Mouse (Mus musculus): ENCODE results near the gene Top2b. TPM values are rescaled to one million over a fixed set of nuclear protein-coding genes. Genes with fewer than 3 reads are reported as not detected.
A peak's percentile ranks its signal among the peaks of the same experiment; 100 is the strongest.

The Top2b gene
- polyA plus RNA-seq, 1 experiment from 2014 or later, result 36.9 TPM

GRCm38 (mm10) chr14:16364161-16364831, 683 bp upstream of the Top2b start:
- peak; percentile 54 for ATAC-seq
- H3K36me3 ChIP-seq, result no peaks in the 10 kb centered on the region
- peak overlapping the region; percentile 97 for H3K9ac ChIP-seq
- H3K27ac ChIP-seq, result peak overlapping the region; percentile 95
- H3K27me3 ChIP-seq (replicated peaks), result no peaks in the 10 kb centered on the region
- WGBS (ENCODE audit: insufficient replicate concordance), result under 1% methylated on average over 25 of the region's 32 CpGs
- H3K4me1 ChIP-seq, result peaks cover 41% of the 10 kb centered on the region
- peak overlapping the region; percentile 96 for H3K4me2 ChIP-seq
- H3K9me3 ChIP-seq (replicated peaks), result no peaks in the 10 kb centered on the region
- H3K4me3 ChIP-seq, result peak overlapping the region; percentile 89

GRCm38 (mm10) chr14:16365362-16366173, 589 bp downstream of the Top2b start:
- Histone ChIP-seq H3K4me1 (peaks cover 42% of the 10 kb centered on the region), H3K4me2 (peak overlapping the region; percentile 79), H3K27ac (peak overlapping the region; percentile 95), H3K36me3 (peaks cover 8% of the 10 kb centered on the region), H3K9ac (peak overlapping the region; percentile 97), H3K4me3 (peak overlapping the region; percentile 89), H3K27me3 (replicated peaks) (no peaks in the 10 kb centered on the region), H3K9me3 (replicated peaks) (no peaks in the 10 kb centered on the region)
- ATAC-seq, result peak; percentile 70
- WGBS (ENCODE audit: insufficient replicate concordance), result 1% methylated on average over 87 of the region's 87 CpGs

- Histone ChIP-seq H3K27me3 (replicated peaks) (no peaks in the 10 kb centered on the region), H3K4me2 (peak overlapping the region; percentile 79), H3K9me3 (replicated peaks) (no peaks in the 10 kb centered on the region), H3K36me3 (peaks cover 11% of the 10 kb centered on the region), H3K9ac (peak overlapping the region; percentile 97), H3K4me3 (peak overlapping the region; percentile 89), H3K4me1 (peaks cover 46% of the 10 kb centered on the region), H3K27ac (peak overlapping the region; percentile 95)
- peak; percentile 22 for ATAC-seq
- WGBS (ENCODE audit: insufficient replicate concordance), result 7% methylated on average over 16 of the region's 16 CpGs
Observed at GRCm38 (mm10) chr14:16366174-16366889, 1.4 kb downstream of the Top2b start.

GRCm38 (mm10) chr14:16366986-16367385, 2.0 kb downstream of the Top2b start:
- H3K9ac ChIP-seq, result peak overlapping the region; percentile 97
- H3K27me3 ChIP-seq (replicated peaks), result no peaks in the 10 kb centered on the region
- peak overlapping the region; percentile 79 for H3K4me2 ChIP-seq
- peaks cover 52% of the 10 kb centered on the region for H3K4me1 ChIP-seq
- H3K36me3 ChIP-seq, result peaks cover 11% of the 10 kb centered on the region
- no peaks in the 10 kb centered on the region for H3K9me3 ChIP-seq (replicated peaks)
- ATAC-seq, result no peak
- peak overlapping the region; percentile 89 for H3K4me3 ChIP-seq
- peak overlapping the region; percentile 95 for H3K27ac ChIP-seq
- 41% methylated on average over 2 of the region's 2 CpGs for WGBS (ENCODE audit: insufficient replicate concordance)

GRCm38 (mm10) chr14:16372761-16373160, 7.8 kb downstream of the Top2b start:
- H3K9me3 ChIP-seq (replicated peaks), result no peaks in the 10 kb centered on the region
- ATAC-seq, result peak; percentile 36
- H3K27me3 ChIP-seq (replicated peaks), result no peaks in the 10 kb centered on the region
- H3K9ac ChIP-seq, result 0 out of 2 replicates have a peak overlapping the region, but pooled peaks have one; percentile 12
- peak overlapping the region; percentile 47 for H3K4me2 ChIP-seq
- peaks cover 17% of the 10 kb centered on the region for H3K36me3 ChIP-seq
- no peak overlapping the region for H3K4me3 ChIP-seq
- H3K27ac ChIP-seq, result peak overlapping the region; percentile 70
- peaks cover 55% of the 10 kb centered on the region for H3K4me1 ChIP-seq

- peak overlapping the region; percentile 70 for H3K27ac ChIP-seq
- H3K4me3 ChIP-seq, result no peak overlapping the region
- H3K27me3 ChIP-seq (replicated peaks), result no peaks in the 10 kb centered on the region
- H3K4me2 ChIP-seq, result peak overlapping the region; percentile 47
- H3K36me3 ChIP-seq, result peaks cover 17% of the 10 kb centered on the region
- 0 out of 2 replicates have a peak overlapping the region, but pooled peaks have one; percentile 22 for H3K9ac ChIP-seq
- no peaks in the 10 kb centered on the region for H3K9me3 ChIP-seq (replicated peaks)
- peak; percentile 89 for ATAC-seq
- peaks cover 56% of the 10 kb centered on the region for H3K4me1 ChIP-seq
Observed at GRCm38 (mm10) chr14:16373190-16373589, 8.2 kb downstream of the Top2b start.

- Histone ChIP-seq H3K9me3 (replicated peaks) (no peaks in the 10 kb centered on the region), H3K4me3 (no peak overlapping the region), H3K4me2 (0 out of 2 replicates have a peak overlapping the region, but pooled peaks have one; percentile 16), H3K36me3 (peaks cover 10% of the 10 kb centered on the region; the same call in 1 of the 2 replicates), H3K27me3 (replicated peaks) (no peaks in the 10 kb centered on the region), H3K9ac (peak overlapping the region; percentile 35; the same call in 1 of the 2 replicates), H3K27ac (no peak overlapping the region), H3K4me1 (peaks cover 38% of the 10 kb centered on the region)
- WGBS (ENCODE audit: insufficient replicate concordance), result 11% methylated on average over 2 of the region's 2 CpGs
- peak; percentile 77 for ATAC-seq
Observed at GRCm38 (mm10) chr14:16379917-16380570, 15.1 kb downstream of the Top2b start.

GRCm38 (mm10) chr14:16384783-16385182, 19.8 kb downstream of the Top2b start:
- ATAC-seq, result peak; percentile 95
- H3K4me1 ChIP-seq, result peaks cover 28% of the 10 kb centered on the region
- H3K27me3 ChIP-seq (replicated peaks), result no peaks in the 10 kb centered on the region
- H3K9me3 ChIP-seq (replicated peaks), result no peaks in the 10 kb centered on the region
- no peak overlapping the region for H3K4me3 ChIP-seq
- 9% methylated on average over 1 of the region's 1 CpGs for WGBS (ENCODE audit: insufficient replicate concordance)
- peaks cover 18% of the 10 kb centered on the region for H3K36me3 ChIP-seq
- peak overlapping the region; percentile 71 for H3K27ac ChIP-seq
- H3K9ac ChIP-seq, result no peak overlapping the region
- peak overlapping the region; percentile 46 for H3K4me2 ChIP-seq

GRCm38 (mm10) chr14:16405187-16405586, 40.2 kb downstream of the Top2b start:
- Histone ChIP-seq H3K27me3 (replicated peaks) (no peaks in the 10 kb centered on the region), H3K9ac (no peak overlapping the region), H3K27ac (no peak overlapping the region), H3K36me3 (peaks cover 56% of the 10 kb centered on the region), H3K4me1 (no peaks in the 10 kb centered on the region), H3K4me3 (no peak overlapping the region), H3K9me3 (replicated peaks) (no peaks in the 10 kb centered on the region), H3K4me2 (no peak overlapping the region)
- no peak for ATAC-seq
- WGBS (ENCODE audit: insufficient replicate concordance), result 86% methylated on average over 4 of the region's 4 CpGs

- Histone ChIP-seq H3K36me3 (peaks cover 53% of the 10 kb centered on the region), H3K4me3 (no peak overlapping the region), H3K9ac (no peak overlapping the region), H3K4me2 (no peak overlapping the region), H3K9me3 (replicated peaks) (no peaks in the 10 kb centered on the region), H3K27me3 (replicated peaks) (no peaks in the 10 kb centered on the region), H3K27ac (no peak overlapping the region), H3K4me1 (no peaks in the 10 kb centered on the region)
- ATAC-seq, result no peak
- 89% methylated on average over 4 of the region's 4 CpGs for WGBS (ENCODE audit: insufficient replicate concordance)
Observed at GRCm38 (mm10) chr14:16414163-16414562, 49.2 kb downstream of the Top2b start.

- H3K36me3 ChIP-seq, result peaks cover 69% of the 10 kb centered on the region
Observed at GRCm38 (mm10) chr14:16427569-16427968, 62.6 kb downstream of the Top2b start.

More at GRCm38 (mm10) chr14:16427569-16427968, 62.6 kb downstream of the Top2b start:
- no peak overlapping the region for H3K4me3 ChIP-seq
- H3K4me1 ChIP-seq, result no peaks in the 10 kb centered on the region
- no peaks in the 10 kb centered on the region for H3K27me3 ChIP-seq (replicated peaks)
- H3K9me3 ChIP-seq (replicated peaks), result no peaks in the 10 kb centered on the region
- no peak for ATAC-seq
- no peak overlapping the region for H3K9ac ChIP-seq
- H3K27ac ChIP-seq, result no peak overlapping the region
- H3K4me2 ChIP-seq, result no peak overlapping the region
- WGBS (ENCODE audit: insufficient replicate concordance), result 67% methylated on average over 4 of the region's 4 CpGs
